Comparison of ENCODE assay signal across 8 mouse cellular contexts in genomic region chr19:26718221-26718620, GRCm38 (mm10).
DNase-seq lines count a peak whose midpoint lies in the region; ATAC-seq and TF ChIP-seq lines count a peak whose summit lies in the region.

No protein-coding gene starts in this region.

- H3K4me2 ChIP-seq in hindbrain, embryonic 16.5 days (ENCODE audit: low read length), result no peak overlapping the region
- H3K4me2 ChIP-seq in forebrain, postnatal 0 days (ENCODE audit: low read depth), result no peak overlapping the region
- H3K4me2 ChIP-seq in kidney, postnatal 0 days (ENCODE audit: low read length), result no peak overlapping the region

- H3K9ac ChIP-seq in hindbrain, embryonic 16.5 days (ENCODE audit: low read depth, low read length), result no peak overlapping the region
- H3K9ac ChIP-seq in forebrain, postnatal 0 days, result no peak overlapping the region
- H3K9ac ChIP-seq in kidney, postnatal 0 days (ENCODE audit: low read depth, low read length), result no peak overlapping the region

- H3K27ac ChIP-seq in hindbrain, embryonic 16.5 days (ENCODE audit: low read depth, low read length), result no peak overlapping the region
- no peak overlapping the region for H3K27ac ChIP-seq in hindbrain, embryonic 10.5 days
- no peak overlapping the region for H3K27ac ChIP-seq in forebrain, postnatal 0 days (ENCODE audit: low read depth, low read length)
- H3K27ac ChIP-seq in kidney, postnatal 0 days, result no peak overlapping the region

- no peaks in the 10 kb centered on the region for H3K9me3 ChIP-seq in hindbrain, embryonic 16.5 days (ENCODE audit: control insufficient read depth, low read length)
- no peaks in the 10 kb centered on the region for H3K9me3 ChIP-seq in hindbrain, embryonic 10.5 days
- H3K9me3 ChIP-seq in forebrain, postnatal 0 days (ENCODE audit: low read length), result no peaks in the 10 kb centered on the region
- H3K9me3 ChIP-seq in kidney, postnatal 0 days (replicated peaks; ENCODE audit: low read length), result no peaks in the 10 kb centered on the region

- DNase-seq in hindbrain, embryonic 10.5 days (ENCODE audit: low spot score), result no peak
- peak; percentile 54 for DNase-seq in CD4-positive, CD25-positive, alpha-beta regulatory T cell, adult 2 months (ENCODE audit: low read depth, low spot score)
- DNase-seq in brain, adult 2 months (ENCODE audit: low read depth, low spot score), result peak; percentile 87
- peak; percentile 76 for DNase-seq in forebrain, postnatal 0 days
- DNase-seq in kidney, postnatal 0 days (ENCODE audit: low spot score), result peak; percentile 77

- WGBS in hindbrain, embryonic 16.5 days, result 32% methylated on average over 6 of the region's 6 CpGs
- 38% methylated on average over 6 of the region's 6 CpGs for WGBS in hindbrain, embryonic 10.5 days
- 22% methylated on average over 6 of the region's 6 CpGs for WGBS in forebrain, postnatal 0 days
- WGBS in kidney, postnatal 0 days, result 15% methylated on average over 6 of the region's 6 CpGs

- no peaks in the 10 kb centered on the region for H3K27me3 ChIP-seq in hindbrain, embryonic 16.5 days (replicated peaks; ENCODE audit: control insufficient read depth, insufficient read depth, low read length)
- no peaks in the 10 kb centered on the region; the same call in 1 of the 2 replicates for H3K27me3 ChIP-seq in hindbrain, embryonic 10.5 days (ENCODE audit: insufficient read depth, poor library complexity, severe bottlenecking)
- no peaks in the 10 kb centered on the region for H3K27me3 ChIP-seq in forebrain, postnatal 0 days (ENCODE audit: insufficient read depth, low read length)
- no peaks in the 10 kb centered on the region for H3K27me3 ChIP-seq in kidney, postnatal 0 days (ENCODE audit: insufficient read depth, low read length)

- no peaks in the 10 kb centered on the region; the same call in 1 of the 2 replicates for H3K4me1 ChIP-seq in hindbrain, embryonic 16.5 days (ENCODE audit: control insufficient read depth, insufficient read depth, low read depth, low read length)
- H3K4me1 ChIP-seq in hindbrain, embryonic 10.5 days (replicated peaks), result no peaks in the 10 kb centered on the region
- 0 out of 2 replicates have a peak, but pooled peaks cover 6% of the 10 kb centered on the region for H3K4me1 ChIP-seq in forebrain, postnatal 0 days (ENCODE audit: insufficient read depth)
- no peaks in the 10 kb centered on the region for H3K4me1 ChIP-seq in kidney, postnatal 0 days (replicated peaks; ENCODE audit: insufficient read depth, low read length)

- TF ChIP-seq CTCF in forebrain, postnatal 0 days (IDR thresholded peaks at IDR 0.05; ENCODE audit: low read depth), result peak; percentile 67
- TF ChIP-seq CTCF in kidney, postnatal 0 days (IDR thresholded peaks at IDR 0.05; ENCODE audit: low read depth), result peak; percentile 80

- no peak overlapping the region for H3K4me3 ChIP-seq in hindbrain, embryonic 16.5 days (ENCODE audit: low read length)
- no peak overlapping the region for H3K4me3 ChIP-seq in hindbrain, embryonic 10.5 days
- H3K4me3 ChIP-seq in forebrain, postnatal 0 days (ENCODE audit: low read depth, low read length), result no peak overlapping the region
- no peak overlapping the region for H3K4me3 ChIP-seq in kidney, postnatal 0 days (replicated peaks; ENCODE audit: low read depth, low read length)

- H3K36me3 ChIP-seq in hindbrain, embryonic 16.5 days (ENCODE audit: control insufficient read depth, insufficient read depth, low read length), result no peaks in the 10 kb centered on the region
- H3K36me3 ChIP-seq in hindbrain, embryonic 10.5 days, result no peaks in the 10 kb centered on the region
- H3K36me3 ChIP-seq in forebrain, postnatal 0 days (ENCODE audit: insufficient read depth), result peaks cover 11% of the 10 kb centered on the region
- peaks cover 4% of the 10 kb centered on the region; the same call in 1 of the 2 replicates for H3K36me3 ChIP-seq in kidney, postnatal 0 days (ENCODE audit: insufficient read depth, low read length)

- ATAC-seq in hindbrain, embryonic 16.5 days, result peak; percentile 48
- peak; percentile 28; the same call in 1 of the 2 replicates for ATAC-seq in forebrain, postnatal 0 days
- no peak for ATAC-seq in kidney, postnatal 0 days (replicated peaks; ENCODE audit: low FRiP score, low read depth)
- ATAC-seq in megakaryocyte, adult 5-6 weeks (ENCODE audit: poor library complexity, severe bottlenecking), result peak; percentile 51
- ATAC-seq in monocyte, adult 5-6 weeks (replicated peaks; ENCODE audit: insufficient number of reproducible peaks, low FRiP score, low TSS enrichment, poor library complexity, severe bottlenecking), result no peak

Comparison
In these comparisons a context has a peak if more than half of its experiments do, and no peak if none do; other contexts are left out.
1. ATAC-seq: peak in hindbrain, embryonic 16.5 days (single experiment), forebrain, postnatal 0 days (single experiment) and megakaryocyte, adult 5-6 weeks (single experiment); none in kidney, postnatal 0 days (single experiment) and monocyte, adult 5-6 weeks (single experiment).